Mouse (Mus musculus) layer of hippocampus, adult 9-11 months (tissue): Measurements from ENCODE around the gene Obp2b.
"Not testable (repeated sequence)": the region's sequence is repeated elsewhere in the genome, so short reads cannot be mapped to it uniquely, and the experiment has no call there.

ENCODE experiments used
- DNase-seq: peaks from one replicate; pipeline ENCODE4 v3.0.0; 2022

The Obp2b gene

GRCm38 (mm10) chr2:25736709-25737108, at the start of gene Obp2b:
Gene Obp2b (plus strand): TSS chr2:25737009.
- not testable (repeated sequence) for DNase-seq

GRCm38 (mm10) chr2:25694605-25695004, 42.2 kb upstream of the Obp2b start:
- DNase-seq = peak; percentile 28

GRCm38 (mm10) chr2:25696951-25697350, 39.9 kb upstream of the Obp2b start:
- no peak for DNase-seq

DNA sequence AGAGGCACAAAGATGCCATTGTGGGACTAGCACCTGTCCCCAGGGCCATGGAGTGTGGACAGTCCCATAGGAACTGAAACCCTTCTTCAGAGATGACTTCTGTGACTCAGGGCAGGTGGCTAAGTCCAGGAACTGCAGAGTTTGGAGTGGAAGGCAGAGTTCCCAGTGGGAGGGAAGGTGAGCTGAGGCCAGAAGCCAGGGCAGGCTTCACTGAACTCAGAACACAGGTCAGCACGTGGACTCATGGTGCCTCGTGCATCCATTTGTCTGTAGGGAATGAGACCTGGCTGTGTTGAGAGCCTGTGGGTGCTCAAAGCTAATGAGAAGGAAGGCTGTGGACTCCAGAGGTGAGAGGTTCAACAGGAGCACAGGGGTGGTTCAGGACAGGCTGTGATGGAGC, 38.1 kb upstream of the Obp2b start:
- no peak for DNase-seq

DNA sequence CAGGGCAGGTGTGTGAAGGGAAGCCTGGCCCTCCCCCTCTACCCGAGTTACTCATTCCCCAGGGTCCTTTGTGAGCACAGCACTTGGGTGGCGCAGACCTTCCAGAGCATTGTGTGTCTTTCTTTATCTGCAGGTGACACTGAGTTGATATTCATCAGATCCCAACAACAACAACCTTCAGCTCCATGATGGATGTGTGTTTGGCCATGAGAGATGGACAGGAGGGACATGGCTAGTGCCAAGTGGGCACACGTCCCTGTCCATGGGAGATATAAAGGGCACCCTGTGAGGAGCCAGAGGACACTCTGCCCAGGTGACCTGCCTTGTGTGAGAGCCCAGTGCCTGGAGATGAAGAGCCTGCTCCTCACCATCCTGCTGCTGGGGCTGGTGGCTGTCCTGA, 37.1 kb upstream of the Obp2b start, which contains the start of gene Obp2a:
Obp2a (plus strand) TSS at position 301 of the 400 bp plus-strand sequence.
- not testable (repeated sequence) for DNase-seq

GRCm38 (mm10) chr2:25701001-25701400, 35.8 kb upstream of the Obp2b start:
- no peak for DNase-seq

DNA sequence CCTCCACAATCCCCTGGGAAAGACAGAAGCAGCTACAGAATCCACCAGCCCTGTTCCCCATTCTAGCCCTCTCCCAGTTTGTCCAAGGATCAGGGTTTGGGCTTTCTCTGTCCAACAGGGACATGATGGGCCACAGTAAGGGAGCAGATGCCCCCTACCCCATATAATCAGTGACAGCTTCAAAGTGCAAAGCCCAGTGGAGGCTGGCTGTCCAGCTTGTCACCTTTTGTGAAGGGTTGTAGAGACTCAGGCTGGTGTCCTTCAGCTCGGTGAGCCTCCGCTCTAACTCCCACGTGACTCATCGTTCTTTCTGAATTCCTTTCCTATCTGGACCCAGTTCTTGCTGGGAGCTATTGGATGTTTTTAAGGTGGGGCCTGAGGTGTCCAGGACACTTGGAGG, 33.1 kb upstream of the Obp2b start:
- DNase-seq = no peak

GRCm38 (mm10) chr2:25706643-25707481, 29.9 kb upstream of the Obp2b start, which contains the start of gene Bmyc:
Gene Bmyc (plus strand): TSS chr2:25706739.
- DNase-seq = peak; percentile 91

GRCm38 (mm10) chr2:25708121-25708520, 28.7 kb upstream of the Obp2b start:
- peak; percentile 53 for DNase-seq

GRCm38 (mm10) chr2:25709056-25709455, 27.8 kb upstream of the Obp2b start:
- not testable (repeated sequence) for DNase-seq

DNA sequence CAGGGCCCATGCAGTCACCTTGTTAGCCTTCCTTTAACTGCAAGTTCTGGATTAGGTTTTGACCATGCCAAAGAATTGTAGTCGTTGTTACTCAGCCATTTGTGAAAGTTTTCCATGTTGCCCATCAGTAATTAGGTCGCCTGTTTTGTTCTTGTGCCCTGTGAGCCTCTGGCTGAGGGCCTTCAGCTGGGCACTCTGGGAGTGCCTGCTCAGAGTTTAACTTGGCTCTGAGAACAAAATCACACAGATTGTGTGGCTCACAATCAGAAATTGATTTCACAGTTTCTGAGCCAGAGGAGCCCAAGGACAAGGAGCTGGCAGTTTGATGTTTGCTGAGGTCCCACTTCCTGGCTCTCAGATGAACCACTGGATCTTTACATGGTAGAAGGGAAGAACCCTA, 27.0 kb upstream of the Obp2b start:
- not testable (repeated sequence) for DNase-seq

- DNase-seq = not testable (repeated sequence)
Measured at GRCm38 (mm10) chr2:25711641-25712040, 25.2 kb upstream of the Obp2b start.

DNA sequence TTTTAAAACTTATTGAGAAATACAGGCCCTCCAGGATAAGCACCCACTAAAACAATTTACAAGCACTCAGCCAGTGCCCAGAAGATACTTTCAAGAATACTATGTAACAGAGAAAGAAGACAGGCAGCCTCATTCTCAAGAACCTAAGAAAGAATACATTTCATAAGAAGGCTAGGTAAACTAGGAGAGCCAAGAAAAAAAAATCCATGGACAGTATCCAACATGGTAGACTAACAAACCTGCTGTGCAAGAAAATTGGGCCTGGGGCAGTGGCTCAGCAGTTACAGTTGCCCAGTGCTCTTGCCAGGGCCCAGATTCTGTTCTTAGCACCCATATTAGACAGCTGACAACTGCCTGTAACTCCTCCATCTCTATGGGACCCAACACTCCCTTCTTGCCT, 19.6 kb upstream of the Obp2b start:
- no peak for DNase-seq

DNA sequence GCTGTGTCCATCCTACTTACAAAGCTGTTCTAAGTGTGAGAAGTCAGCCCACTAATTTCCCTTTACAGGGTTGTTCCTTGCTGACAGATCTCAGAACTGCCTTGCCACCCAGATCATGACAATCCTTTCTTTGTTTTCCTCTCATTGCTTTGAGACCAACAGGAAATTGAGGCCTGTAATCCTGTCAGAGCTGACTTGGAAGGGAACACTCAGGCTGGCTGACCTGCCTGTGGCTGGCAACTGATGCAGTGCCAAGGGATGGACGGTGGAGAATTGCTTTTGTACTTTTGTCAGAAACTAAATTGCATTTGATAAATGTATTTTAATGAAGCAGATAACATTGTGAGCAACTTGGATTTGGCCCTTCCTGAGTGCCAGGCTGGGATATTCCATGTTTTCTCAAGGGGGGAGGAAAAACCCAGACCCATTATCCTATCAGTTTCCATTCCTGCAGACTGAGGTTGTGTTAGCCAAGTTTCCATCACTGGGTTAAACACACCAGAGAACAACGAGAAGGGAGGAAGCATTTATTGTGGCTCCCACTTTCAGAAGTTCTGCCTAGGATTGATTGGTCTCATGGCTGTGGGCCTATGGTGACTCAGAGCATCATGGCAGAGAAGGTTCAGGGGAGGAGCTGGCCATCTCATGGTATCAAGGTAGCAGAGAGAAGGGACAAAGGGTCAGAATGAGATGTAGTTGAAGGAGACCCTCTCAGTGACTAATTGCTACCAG, 3.4 kb upstream of the Obp2b start:
- no peak for DNase-seq

DNA sequence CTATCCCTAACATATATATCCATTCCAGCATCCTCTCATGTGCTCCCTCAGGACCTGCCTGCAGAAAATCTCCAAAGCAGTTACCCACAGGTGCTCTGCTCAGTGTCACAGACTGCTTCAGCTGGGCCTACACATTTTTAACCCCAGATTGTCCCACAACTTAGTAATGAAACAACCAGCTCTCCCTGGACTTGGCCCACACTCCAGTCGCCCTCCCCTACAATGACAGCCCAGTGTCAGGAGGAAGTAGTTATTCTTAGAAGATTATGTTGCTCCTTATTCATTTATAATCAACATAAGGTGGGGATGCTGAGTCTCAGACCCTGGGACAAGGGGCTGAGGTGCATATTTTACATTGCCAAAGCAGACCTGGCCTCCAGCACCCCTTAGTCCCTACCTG, 4.9 kb downstream of the Obp2b start:
- no peak for DNase-seq

GRCm38 (mm10) chr2:25754201-25754600, 17.4 kb downstream of the Obp2b start:
- DNase-seq = no peak

DNA sequence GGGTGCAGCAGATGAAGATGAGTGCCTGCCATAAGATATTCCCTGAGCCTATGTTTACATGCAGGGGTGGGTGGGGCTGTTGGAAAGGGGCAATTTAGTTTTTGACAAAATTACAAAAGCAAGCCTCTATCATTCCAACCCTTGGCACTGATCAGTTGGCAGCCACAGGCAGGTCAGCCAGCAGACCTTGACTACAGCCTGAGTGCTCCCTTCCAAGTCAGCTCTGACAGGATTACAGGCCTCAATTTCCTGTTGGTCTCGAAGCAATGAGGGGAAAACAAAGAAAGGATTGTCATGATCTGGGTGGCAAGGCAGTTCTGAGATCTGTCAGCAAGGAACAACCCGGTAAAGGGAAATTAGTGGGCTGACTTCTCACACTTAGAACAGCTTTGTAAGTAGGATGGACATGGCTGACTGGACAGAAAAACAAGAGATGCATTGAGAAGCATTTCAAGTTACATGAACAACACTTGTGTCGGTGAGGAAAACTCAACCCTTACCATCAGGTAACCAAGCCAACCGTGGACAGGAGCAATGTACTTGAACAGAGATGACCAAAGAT, 21.3 kb downstream of the Obp2b start:
- no peak for DNase-seq

DNA sequence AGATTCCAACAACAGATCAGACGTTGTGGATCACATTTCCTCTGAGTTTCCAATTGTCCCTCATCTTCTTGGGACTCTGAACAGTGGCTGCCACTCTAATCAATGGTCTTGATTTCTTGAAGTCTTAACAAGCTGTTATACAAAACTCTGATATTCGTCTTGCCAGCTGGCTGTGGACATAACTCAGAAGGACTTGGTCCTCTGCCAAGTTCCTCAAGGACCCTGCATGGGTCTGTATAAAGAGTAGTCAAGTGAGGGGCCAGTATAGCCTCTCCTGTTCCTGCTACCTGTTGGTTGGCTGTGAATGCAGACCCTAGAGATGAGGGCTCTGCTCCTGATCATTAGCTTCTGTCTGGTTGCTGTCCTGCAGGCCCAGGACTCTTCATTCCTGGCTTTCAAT, 28.5 kb downstream of the Obp2b start, which contains the start of gene Lcn3:
Lcn3 (plus strand) TSS at position 301 of the 400 bp plus-strand sequence.
- no peak for DNase-seq

DNA sequence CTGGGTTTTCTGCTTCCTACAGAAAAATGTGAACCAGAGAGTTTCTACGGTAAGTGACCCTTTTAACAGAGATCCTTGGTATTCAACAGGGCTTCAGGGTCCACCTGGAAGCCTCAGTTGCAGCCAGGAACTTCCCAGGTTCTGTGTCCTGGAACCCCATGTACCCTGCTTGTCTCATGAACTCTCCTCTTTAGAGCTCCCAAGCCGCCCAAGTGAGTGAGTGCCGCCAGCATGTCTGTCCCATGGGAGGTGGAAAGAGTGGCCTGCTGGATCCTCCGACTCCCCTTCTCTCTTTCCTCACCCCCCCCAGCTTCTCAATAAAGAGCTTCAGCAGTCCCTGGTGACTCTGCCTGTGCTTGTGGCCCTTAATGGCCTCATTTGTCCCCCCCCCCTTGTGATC, 31.0 kb downstream of the Obp2b start:
- no peak for DNase-seq

- DNase-seq = no peak
Measured at GRCm38 (mm10) chr2:25773507-25773906, 36.7 kb downstream of the Obp2b start.

- no peak for DNase-seq
Measured at GRCm38 (mm10) chr2:25774640-25775039, 37.8 kb downstream of the Obp2b start.

- no peak for DNase-seq
Measured at GRCm38 (mm10) chr2:25775991-25776390, 39.2 kb downstream of the Obp2b start.

- no peak for DNase-seq
Measured at GRCm38 (mm10) chr2:25776717-25777116, 39.9 kb downstream of the Obp2b start, which contains the start of gene Lcn11. Gene Lcn11 (plus strand): TSS chr2:25777017.
